ENCODE assay signal across 18 mouse cellular contexts in genomic region chr2:118752792-118753108, GRCm38 (mm10). TPM values are rescaled to one million over a fixed set of nuclear protein-coding genes. Genes with fewer than 3 reads are reported as not detected.
A peak's percentile ranks its signal among the peaks of the same experiment; 100 is the strongest.
DNase-seq lines count a peak whose midpoint lies in the region; ATAC-seq and TF ChIP-seq lines count a peak whose summit lies in the region.
"Had no signal": no experiment of that assay in that cellular context is flagged by ENCODE, and none has a peak within 500 bp of the region (broad histone marks: within the 10 kb centered on the region; RNA-seq: fewer than 3 reads in every experiment).

No protein-coding gene starts in this region.

- no peak for ATAC-seq in hindbrain, embryonic 13.5 days (ENCODE audit: low FRiP score)
- ATAC-seq in hindbrain, embryonic 16.5 days, result no peak
- ATAC-seq in embryonic facial prominence, embryonic 12.5 days (ENCODE audit: insufficient number of reproducible peaks, insufficient read depth, low FRiP score, low TSS enrichment), result no peak
- ATAC-seq in intestine, postnatal 0 days, result peak; percentile 14; the same call in 1 of the 2 replicates
- ATAC-seq in megakaryocyte progenitor cell, adult 5-6 weeks (replicated peaks; ENCODE audit: poor library complexity), result peak; percentile 72
- ATAC-seq: midbrain, embryonic 15.5 days had no signal

- WGBS in hindbrain, embryonic 13.5 days, result 78% methylated on average over 4 of the region's 4 CpGs
- WGBS in hindbrain, embryonic 16.5 days, result 61% methylated on average over 3 of the region's 4 CpGs
- WGBS in embryonic facial prominence, embryonic 12.5 days, result 75% methylated on average over 4 of the region's 4 CpGs
- 81% methylated on average over 4 of the region's 4 CpGs for WGBS in intestine, postnatal 0 days

- H3K9ac ChIP-seq in hindbrain, embryonic 13.5 days, result 0 out of 2 replicates have a peak overlapping the region, but pooled peaks have one; percentile 19
- no peak overlapping the region for H3K9ac ChIP-seq in hindbrain, embryonic 16.5 days (ENCODE audit: low read depth, low read length)
- no peak overlapping the region for H3K9ac ChIP-seq in embryonic facial prominence, embryonic 12.5 days
- no peak overlapping the region for H3K9ac ChIP-seq in intestine, postnatal 0 days (ENCODE audit: low read depth, low read length)
- H3K9ac ChIP-seq: forebrain, embryonic 12.5 days; hindbrain, embryonic 12.5 days; midbrain, embryonic 15.5 days; neural tube, embryonic 15.5 days had no signal

- no peak overlapping the region for H3K4me2 ChIP-seq in hindbrain, embryonic 13.5 days
- H3K4me2 ChIP-seq in hindbrain, embryonic 16.5 days (ENCODE audit: low read length), result no peak overlapping the region
- H3K4me2 ChIP-seq in embryonic facial prominence, embryonic 12.5 days (replicated peaks), result no peak overlapping the region
- H3K4me2 ChIP-seq in intestine, postnatal 0 days (replicated peaks; ENCODE audit: low read depth), result no peak overlapping the region
- H3K4me2 ChIP-seq: forebrain, embryonic 12.5 days; hindbrain, embryonic 12.5 days; midbrain, embryonic 15.5 days; neural tube, embryonic 15.5 days had no signal

- peaks cover 7% of the 10 kb centered on the region; the same call in 1 of the 2 replicates for H3K36me3 ChIP-seq in hindbrain, embryonic 13.5 days
- no peaks in the 10 kb centered on the region for H3K36me3 ChIP-seq in hindbrain, embryonic 16.5 days (ENCODE audit: control insufficient read depth, insufficient read depth, low read length)
- no peaks in the 10 kb centered on the region for H3K36me3 ChIP-seq in embryonic facial prominence, embryonic 12.5 days
- H3K36me3 ChIP-seq in intestine, postnatal 0 days (ENCODE audit: control insufficient read depth, insufficient read depth), result peaks cover 7% of the 10 kb centered on the region; the same call in 1 of the 2 replicates
- H3K36me3 ChIP-seq: hindbrain, embryonic 12.5 days; midbrain, embryonic 15.5 days; neural tube, embryonic 15.5 days had no signal

- TF ChIP-seq CTCF in intestine, postnatal 0 days (IDR thresholded peaks at IDR 0.05; ENCODE audit: low read depth), result no peak

- H3K27me3 ChIP-seq in hindbrain, embryonic 13.5 days, result no peaks in the 10 kb centered on the region
- H3K27me3 ChIP-seq in hindbrain, embryonic 16.5 days (replicated peaks; ENCODE audit: control insufficient read depth, insufficient read depth, low read length), result no peaks in the 10 kb centered on the region
- no peaks in the 10 kb centered on the region for H3K27me3 ChIP-seq in embryonic facial prominence, embryonic 12.5 days
- no peaks in the 10 kb centered on the region for H3K27me3 ChIP-seq in intestine, postnatal 0 days (replicated peaks; ENCODE audit: control insufficient read depth, insufficient read depth, low read length)
- H3K27me3 ChIP-seq: hindbrain, embryonic 12.5 days; midbrain, embryonic 15.5 days; neural tube, embryonic 15.5 days had no signal

- no peak for DNase-seq in T-cell, adult 2 months (ENCODE audit: low spot score)
- DNase-seq in cerebellum, postnatal 25 days, result no peak
- DNase-seq: adrenal gland, postnatal 10 days; gastrocnemius, adult 2 months; right cerebral cortex, postnatal 14 days had no signal

- peaks cover 44% of the 10 kb centered on the region for H3K4me1 ChIP-seq in hindbrain, embryonic 13.5 days (replicated peaks)
- peaks cover 18% of the 10 kb centered on the region for H3K4me1 ChIP-seq in hindbrain, embryonic 16.5 days (ENCODE audit: control insufficient read depth, insufficient read depth, low read depth, low read length)
- peaks cover 18% of the 10 kb centered on the region for H3K4me1 ChIP-seq in embryonic facial prominence, embryonic 12.5 days
- no peaks in the 10 kb centered on the region for H3K4me1 ChIP-seq in intestine, postnatal 0 days (replicated peaks; ENCODE audit: control insufficient read depth, insufficient read depth, low read length)

- no peaks in the 10 kb centered on the region for H3K9me3 ChIP-seq in hindbrain, embryonic 13.5 days
- H3K9me3 ChIP-seq in hindbrain, embryonic 16.5 days (ENCODE audit: control insufficient read depth, low read length), result no peaks in the 10 kb centered on the region
- no peaks in the 10 kb centered on the region for H3K9me3 ChIP-seq in embryonic facial prominence, embryonic 12.5 days
- no peaks in the 10 kb centered on the region for H3K9me3 ChIP-seq in intestine, postnatal 0 days (ENCODE audit: control insufficient read depth)
- H3K9me3 ChIP-seq: forebrain, embryonic 12.5 days; hindbrain, embryonic 12.5 days; midbrain, embryonic 15.5 days; neural tube, embryonic 15.5 days had no signal

- no peak overlapping the region for H3K4me3 ChIP-seq in hindbrain, embryonic 13.5 days
- no peak overlapping the region for H3K4me3 ChIP-seq in hindbrain, embryonic 16.5 days (ENCODE audit: low read length)
- no peak overlapping the region for H3K4me3 ChIP-seq in embryonic facial prominence, embryonic 12.5 days
- H3K4me3 ChIP-seq in intestine, postnatal 0 days (ENCODE audit: low read depth, low read length), result no peak overlapping the region
- H3K4me3 ChIP-seq: forebrain, embryonic 12.5 days; gastrocnemius, adult 2 months; hindbrain, embryonic 12.5 days; midbrain, embryonic 15.5 days; neural tube, embryonic 15.5 days had no signal

- no peak overlapping the region for H3K27ac ChIP-seq in hindbrain, embryonic 13.5 days
- H3K27ac ChIP-seq in hindbrain, embryonic 16.5 days (ENCODE audit: low read depth, low read length), result no peak overlapping the region
- H3K27ac ChIP-seq in embryonic facial prominence, embryonic 12.5 days, result 0 out of 2 replicates have a peak overlapping the region, but pooled peaks have one; percentile 12
- H3K27ac ChIP-seq in intestine, postnatal 0 days (ENCODE audit: low read depth, low read length), result no peak overlapping the region; the same call in 1 of the 2 replicates
- H3K27ac ChIP-seq: forebrain, embryonic 12.5 days; gastrocnemius, adult 2 months; kidney, postnatal 0 days; midbrain, embryonic 15.5 days; neural tube, embryonic 15.5 days had no signal

RNA-seq across cellular contexts. Expression of gene Inafm2, which starts 7.2 kb away (rescaled TPM):
- 23.5 and 24.8 TPM in 2 replicates for polyA plus RNA-seq in hindbrain, embryonic 13.5 days (2015; fragmentation: Nextera tagmentation; extraction: Ambion mirVana)
- polyA plus RNA-seq in hindbrain, embryonic 16.5 days (2015; fragmentation: Nextera tagmentation; extraction: Ambion mirVana), result 20.2 and 20.4 TPM in 2 replicates
- polyA plus RNA-seq in embryonic facial prominence, embryonic 12.5 days (2016; fragmentation: Nextera tagmentation; extraction: Ambion mirVana), result 16.5 and 17.9 TPM in 2 replicates
- polyA plus RNA-seq in intestine, postnatal 0 days (2015; fragmentation: Nextera tagmentation; extraction: Ambion mirVana), result 24.7 and 26.2 TPM in 2 replicates
- 27.9 and 29.6 TPM in 2 replicates for total RNA-seq in megakaryocyte progenitor cell, adult 5-6 weeks (2015)
- total RNA-seq in megakaryocyte progenitor cell, adult 5-6 weeks (2017), result 17.9 and 20.3 TPM in 2 replicates

RNA-seq across cellular contexts. Expression of gene Ccdc9b, which starts 9.7 kb away (rescaled TPM):
- polyA plus RNA-seq in hindbrain, embryonic 13.5 days (2015; fragmentation: Nextera tagmentation; extraction: Ambion mirVana), result 1.2 and 1.4 TPM in 2 replicates
- polyA plus RNA-seq in hindbrain, embryonic 16.5 days (2015; fragmentation: Nextera tagmentation; extraction: Ambion mirVana), result 1.0 and 1.3 TPM in 2 replicates
- polyA plus RNA-seq in embryonic facial prominence, embryonic 12.5 days (2016; fragmentation: Nextera tagmentation; extraction: Ambion mirVana), result 1.3 and 1.5 TPM in 2 replicates
- 0.77 and 1.2 TPM in 2 replicates for polyA plus RNA-seq in intestine, postnatal 0 days (2015; fragmentation: Nextera tagmentation; extraction: Ambion mirVana)
- total RNA-seq in megakaryocyte progenitor cell, adult 5-6 weeks (2015), result 0.07 and 0.25 TPM in 2 replicates
- total RNA-seq in megakaryocyte progenitor cell, adult 5-6 weeks (2017), result 0.42 and 0.47 TPM in 2 replicates
- total RNA-seq: CH12.LX had no signal

RNA-seq across cellular contexts. Expression of gene Phgr1, which starts 19.8 kb away (rescaled TPM):
- not detected in 2 replicates for polyA plus RNA-seq in hindbrain, embryonic 13.5 days (2015; fragmentation: Nextera tagmentation; extraction: Ambion mirVana)
- polyA plus RNA-seq in hindbrain, embryonic 16.5 days (2015; fragmentation: Nextera tagmentation; extraction: Ambion mirVana), result not detected in 2 replicates
- polyA plus RNA-seq in embryonic facial prominence, embryonic 12.5 days (2016; fragmentation: Nextera tagmentation; extraction: Ambion mirVana), result not detected in 2 replicates
- 66.7 and 88.7 TPM in 2 replicates for polyA plus RNA-seq in intestine, postnatal 0 days (2015; fragmentation: Nextera tagmentation; extraction: Ambion mirVana)
- total RNA-seq in megakaryocyte progenitor cell, adult 5-6 weeks (2015), result not detected in 2 replicates
- not detected in 2 replicates for total RNA-seq in megakaryocyte progenitor cell, adult 5-6 weeks (2017)
- total RNA-seq: adrenal gland, postnatal 10 days; CH12.LX; gastrocnemius, adult 2 months; layer of hippocampus, postnatal 25 days had no signal
- polyA plus RNA-seq: forebrain, embryonic 12.5 days; hindbrain, embryonic 12.5 days; kidney, postnatal 0 days; limb, embryonic 14.5 days; midbrain, embryonic 15.5 days; neural tube, embryonic 15.5 days had no signal

RNA-seq across cellular contexts. Expression of gene Plcb2, which starts 24.5 kb away (rescaled TPM):
- 0.48 and 0.64 TPM in 2 replicates for polyA plus RNA-seq in hindbrain, embryonic 13.5 days (2015; fragmentation: Nextera tagmentation; extraction: Ambion mirVana)
- polyA plus RNA-seq in hindbrain, embryonic 16.5 days (2015; fragmentation: Nextera tagmentation; extraction: Ambion mirVana), result 0.88 and 1.1 TPM in 2 replicates
- 0.38 and 0.47 TPM in 2 replicates for polyA plus RNA-seq in embryonic facial prominence, embryonic 12.5 days (2016; fragmentation: Nextera tagmentation; extraction: Ambion mirVana)
- polyA plus RNA-seq in intestine, postnatal 0 days (2015; fragmentation: Nextera tagmentation; extraction: Ambion mirVana), result 0.59 and 0.76 TPM in 2 replicates
- total RNA-seq in megakaryocyte progenitor cell, adult 5-6 weeks (2015), result 71.2 and 80.9 TPM in 2 replicates
- total RNA-seq in megakaryocyte progenitor cell, adult 5-6 weeks (2017), result 61.1 and 70.4 TPM in 2 replicates

RNA-seq across cellular contexts. Expression of gene Disp2, which starts 26.8 kb away (rescaled TPM):
- polyA plus RNA-seq in hindbrain, embryonic 13.5 days (2015; fragmentation: Nextera tagmentation; extraction: Ambion mirVana), result 37.3 and 41.5 TPM in 2 replicates
- 82.9 and 87.0 TPM in 2 replicates for polyA plus RNA-seq in hindbrain, embryonic 16.5 days (2015; fragmentation: Nextera tagmentation; extraction: Ambion mirVana)
- 1.3 and 1.6 TPM in 2 replicates for polyA plus RNA-seq in embryonic facial prominence, embryonic 12.5 days (2016; fragmentation: Nextera tagmentation; extraction: Ambion mirVana)
- polyA plus RNA-seq in intestine, postnatal 0 days (2015; fragmentation: Nextera tagmentation; extraction: Ambion mirVana), result 2.5 and 3.1 TPM in 2 replicates
- total RNA-seq in megakaryocyte progenitor cell, adult 5-6 weeks (2015), result not detected in 2 replicates
- total RNA-seq in megakaryocyte progenitor cell, adult 5-6 weeks (2017), result not detected in 2 replicates
- total RNA-seq: CH12.LX; gastrocnemius, adult 2 months had no signal

Comparison
In these comparisons a context has a peak if more than half of its experiments do, and no peak if none do; other contexts are left out.
1. ATAC-seq: peak in intestine, postnatal 0 days (single experiment) and megakaryocyte progenitor cell, adult 5-6 weeks (single experiment); none in hindbrain, embryonic 13.5 days (single experiment), hindbrain, embryonic 16.5 days (single experiment) and embryonic facial prominence, embryonic 12.5 days (single experiment).
2. RNA of gene Phgr1, which starts 19.8 kb away (polyA plus RNA-seq): 66.7 to 88.7 TPM in intestine, postnatal 0 days; not detected in hindbrain, embryonic 13.5 days, not detected in hindbrain, embryonic 16.5 days and not detected in embryonic facial prominence, embryonic 12.5 days; every median in the first group is over 10 times any median in the second.